Mouse (Mus musculus): ENCODE measurements around the gene Cxcr2. TPM values are rescaled to one million over a fixed set of nuclear protein-coding genes. Genes with fewer than 3 reads are reported as not detected.

Gene Cxcr2
- 0.11 and 0.41 TPM in 2 replicates for polyA plus RNA-seq (2012; rRNA removed)

- Histone ChIP-seq H3K27ac (ENCODE audit: insufficient read depth, low read depth, low read length) (no peak within 1 kb of the TSS), H3K4me1 (ENCODE audit: control insufficient read depth, insufficient read depth, insufficient read length, low read length) (no peaks in the 10 kb centered on the region), H3K27me3 (ENCODE audit: control insufficient read depth, insufficient read depth, low read length) (no peaks in the 10 kb centered on the region), H3K36me3 (ENCODE audit: control insufficient read depth, insufficient read depth, low read length) (no peaks in the 10 kb centered on the region), H3K4me3 (ENCODE audit: low read depth, low read length) (no peak within 1 kb of the TSS)
- 51% methylated on average over 8 of the region's 8 CpGs for WGBS
- no peak for TF ChIP-seq POLR2A (IDR thresholded peaks at IDR 0.05; ENCODE audit: low read depth, low read length)
- no peak for TF ChIP-seq CTCF (IDR thresholded peaks at IDR 0.05; ENCODE audit: extremely low read depth, insufficient read length, insufficient replicate concordance, low read depth, low read length)
These were observed at the start of gene Cxcr2 for GRCm38 (mm10) chr1:74153461-74154184. Gene Cxcr2, plus strand, starts transcription at chr1:74153989.

GRCm38 (mm10) chr1:74105660-74106059 lies 48.1 kb upstream of the Cxcr2 start:
- H3K36me3 ChIP-seq (ENCODE audit: control insufficient read depth, insufficient read depth, low read length): no peaks in the 10 kb centered on the region
- H3K4me1 ChIP-seq (ENCODE audit: control insufficient read depth, insufficient read depth, insufficient read length, low read length): no peaks in the 10 kb centered on the region
- H3K27ac ChIP-seq (ENCODE audit: insufficient read depth, low read depth, low read length): no peak overlapping the region
- no peak overlapping the region for H3K4me3 ChIP-seq (ENCODE audit: low read depth, low read length)
- H3K27me3 ChIP-seq (ENCODE audit: control insufficient read depth, insufficient read depth, low read length): no peaks in the 10 kb centered on the region; the same call in 1 of the 2 replicates
- WGBS: 79% methylated on average over 4 of the region's 4 CpGs
- no peak for TF ChIP-seq CTCF (IDR thresholded peaks at IDR 0.05; ENCODE audit: extremely low read depth, insufficient read length, insufficient replicate concordance, low read depth, low read length)
- no peak for TF ChIP-seq POLR2A (IDR thresholded peaks at IDR 0.05; ENCODE audit: low read depth, low read length)

GRCm38 (mm10) chr1:74106214-74106613 lies 47.6 kb upstream of the Cxcr2 start:
- H3K4me1 ChIP-seq (ENCODE audit: control insufficient read depth, insufficient read depth, insufficient read length, low read length): no peaks in the 10 kb centered on the region
- H3K4me3 ChIP-seq (ENCODE audit: low read depth, low read length): no peak overlapping the region
- H3K36me3 ChIP-seq (ENCODE audit: control insufficient read depth, insufficient read depth, low read length): no peaks in the 10 kb centered on the region
- H3K27me3 ChIP-seq (ENCODE audit: control insufficient read depth, insufficient read depth, low read length): no peaks in the 10 kb centered on the region
- no peak overlapping the region for H3K27ac ChIP-seq (ENCODE audit: insufficient read depth, low read depth, low read length)
- no peak for TF ChIP-seq POLR2A (IDR thresholded peaks at IDR 0.05; ENCODE audit: low read depth, low read length)
- TF ChIP-seq CTCF (IDR thresholded peaks at IDR 0.05; ENCODE audit: extremely low read depth, insufficient read length, insufficient replicate concordance, low read depth, low read length): no peak
- WGBS: 50% methylated on average over 6 of the region's 6 CpGs

- Histone ChIP-seq H3K36me3 (ENCODE audit: control insufficient read depth, insufficient read depth, low read length) (no peaks in the 10 kb centered on the region), H3K27me3 (ENCODE audit: control insufficient read depth, insufficient read depth, low read length) (no peaks in the 10 kb centered on the region), H3K4me1 (ENCODE audit: control insufficient read depth, insufficient read depth, insufficient read length, low read length) (no peaks in the 10 kb centered on the region), H3K4me3 (ENCODE audit: low read depth, low read length) (no peak overlapping the region), H3K27ac (ENCODE audit: insufficient read depth, low read depth, low read length) (no peak overlapping the region)
- no peak for TF ChIP-seq POLR2A (IDR thresholded peaks at IDR 0.05; ENCODE audit: low read depth, low read length)
- no peak for TF ChIP-seq CTCF (IDR thresholded peaks at IDR 0.05; ENCODE audit: extremely low read depth, insufficient read length, insufficient replicate concordance, low read depth, low read length)
- WGBS: 76% methylated on average over 5 of the region's 5 CpGs
These were observed 45.7 kb upstream of the Cxcr2 start for GRCm38 (mm10) chr1:74107931-74108618.

- Histone ChIP-seq H3K36me3 (ENCODE audit: control insufficient read depth, insufficient read depth, low read length) (no peaks in the 10 kb centered on the region), H3K4me1 (ENCODE audit: control insufficient read depth, insufficient read depth, insufficient read length, low read length) (no peaks in the 10 kb centered on the region), H3K27ac (ENCODE audit: insufficient read depth, low read depth, low read length) (no peak overlapping the region), H3K27me3 (ENCODE audit: control insufficient read depth, insufficient read depth, low read length) (no peaks in the 10 kb centered on the region), H3K4me3 (ENCODE audit: low read depth, low read length) (no peak overlapping the region)
- TF ChIP-seq CTCF (IDR thresholded peaks at IDR 0.05; ENCODE audit: extremely low read depth, insufficient read length, insufficient replicate concordance, low read depth, low read length) (no peak), POLR2A (IDR thresholded peaks at IDR 0.05; ENCODE audit: low read depth, low read length) (no peak)
- 41% methylated on average over 2 of the region's 2 CpGs for WGBS
These were observed 44.1 kb upstream of the Cxcr2 start for GRCm38 (mm10) chr1:74109670-74110069.

- Histone ChIP-seq H3K4me1 (ENCODE audit: control insufficient read depth, insufficient read depth, insufficient read length, low read length) (no peaks in the 10 kb centered on the region), H3K27me3 (ENCODE audit: control insufficient read depth, insufficient read depth, low read length) (no peaks in the 10 kb centered on the region), H3K4me3 (ENCODE audit: low read depth, low read length) (no peak overlapping the region), H3K27ac (ENCODE audit: insufficient read depth, low read depth, low read length) (no peak overlapping the region), H3K36me3 (ENCODE audit: control insufficient read depth, insufficient read depth, low read length) (no peaks in the 10 kb centered on the region)
- WGBS: 51% methylated on average over 8 of the region's 8 CpGs
- TF ChIP-seq POLR2A (IDR thresholded peaks at IDR 0.05; ENCODE audit: low read depth, low read length): no peak
- no peak for TF ChIP-seq CTCF (IDR thresholded peaks at IDR 0.05; ENCODE audit: extremely low read depth, insufficient read length, insufficient replicate concordance, low read depth, low read length)
These were observed 42.7 kb upstream of the Cxcr2 start for GRCm38 (mm10) chr1:74110932-74111695.

GRCm38 (mm10) chr1:74111696-74112030 lies 42.1 kb upstream of the Cxcr2 start:
- no peaks in the 10 kb centered on the region for H3K36me3 ChIP-seq (ENCODE audit: control insufficient read depth, insufficient read depth, low read length)
- WGBS: 59% methylated on average over 6 of the region's 6 CpGs
- H3K27me3 ChIP-seq (ENCODE audit: control insufficient read depth, insufficient read depth, low read length): no peaks in the 10 kb centered on the region
- H3K4me3 ChIP-seq (ENCODE audit: low read depth, low read length): no peak overlapping the region
- no peaks in the 10 kb centered on the region for H3K4me1 ChIP-seq (ENCODE audit: control insufficient read depth, insufficient read depth, insufficient read length, low read length)
- H3K27ac ChIP-seq (ENCODE audit: insufficient read depth, low read depth, low read length): no peak overlapping the region
- TF ChIP-seq POLR2A (IDR thresholded peaks at IDR 0.05; ENCODE audit: low read depth, low read length): no peak
- TF ChIP-seq CTCF (IDR thresholded peaks at IDR 0.05; ENCODE audit: extremely low read depth, insufficient read length, insufficient replicate concordance, low read depth, low read length): no peak
